Mouse (Mus musculus): Measurements from ENCODE around the gene St6gal1. TPM values are rescaled to one million over a fixed set of nuclear protein-coding genes. Genes with fewer than 3 reads are reported as not detected.

The St6gal1 gene
- polyA plus RNA-seq, 1 experiment, result 31.5 TPM

DNA sequence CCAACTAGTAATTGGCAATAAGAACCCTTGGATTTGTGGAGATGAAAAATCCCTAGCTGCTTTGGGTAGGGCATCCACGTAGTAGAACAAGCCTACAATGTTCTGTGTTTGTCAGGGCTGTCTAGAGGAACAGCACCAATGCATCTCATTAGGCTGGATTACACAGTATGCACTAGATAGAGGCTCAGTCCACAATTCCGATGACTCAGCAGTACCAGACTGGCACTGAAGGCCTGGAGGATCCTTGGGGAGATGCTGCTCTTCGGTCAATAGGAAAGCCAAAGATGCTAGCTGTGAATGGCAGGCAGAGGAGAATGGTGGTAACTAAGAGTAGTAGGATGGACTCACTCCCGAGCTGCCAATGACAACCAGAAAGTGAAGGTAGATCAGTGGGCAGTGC is 149.5 kb downstream of the St6gal1 start:
- no peak for DNase-seq (ENCODE audit: low read depth)
- no peak for TF ChIP-seq POLR2A (IDR thresholded peaks at IDR 0.05; ENCODE audit: borderline replicate concordance, extremely low read depth, insufficient read depth, insufficient read length, poor library complexity, severe bottlenecking)
- no peak for TF ChIP-seq CTCF (IDR thresholded peaks at IDR 0.05; ENCODE audit: borderline replicate concordance, extremely low read depth, insufficient read depth, insufficient read length)

DNA sequence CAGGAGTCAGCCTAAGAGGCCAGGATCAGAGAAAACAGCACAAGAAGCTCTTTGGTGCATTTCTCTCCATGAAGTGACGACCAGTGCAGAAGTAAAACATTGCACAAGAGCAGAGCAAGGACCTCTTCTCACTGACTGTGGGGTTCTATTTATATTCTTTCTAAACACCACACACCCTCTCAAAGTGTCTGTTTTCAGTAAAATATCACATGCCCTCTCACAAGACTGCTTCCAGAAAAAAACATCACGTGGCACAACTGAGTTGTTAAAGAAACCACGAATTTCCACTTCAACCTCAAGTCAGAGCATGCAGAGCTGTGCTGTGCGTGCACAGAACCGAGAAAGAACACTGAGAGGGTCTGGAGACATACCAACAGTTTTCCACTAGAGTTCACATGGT is 150.4 kb downstream of the St6gal1 start:
- peak; percentile 7 for DNase-seq (ENCODE audit: low read depth)
- TF ChIP-seq CTCF (IDR thresholded peaks at IDR 0.05; ENCODE audit: borderline replicate concordance, extremely low read depth, insufficient read depth, insufficient read length) (no peak), POLR2A (IDR thresholded peaks at IDR 0.05; ENCODE audit: borderline replicate concordance, extremely low read depth, insufficient read depth, insufficient read length, poor library complexity, severe bottlenecking) (no peak)

DNA sequence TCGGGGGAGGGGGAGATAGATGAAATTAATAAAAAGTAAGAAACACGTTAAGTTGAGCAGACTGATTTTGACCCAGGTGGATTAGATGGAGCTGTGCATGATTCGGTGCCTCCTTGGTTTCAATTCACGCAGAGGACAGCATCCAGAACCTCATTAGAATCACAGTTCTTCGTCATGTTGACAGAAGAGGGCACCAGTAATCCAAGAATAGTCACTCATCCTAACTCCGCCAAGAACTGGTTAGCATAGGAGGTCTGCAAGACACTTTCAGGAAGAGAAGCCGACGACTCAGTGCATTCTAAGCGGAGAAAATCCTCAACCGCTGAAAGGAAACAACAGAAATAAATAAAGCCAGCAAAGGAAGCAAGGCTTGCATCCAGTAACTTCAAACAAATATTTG is 151.6 kb downstream of the St6gal1 start:
- DNase-seq (ENCODE audit: low read depth), result peak; percentile 8
- TF ChIP-seq CTCF (IDR thresholded peaks at IDR 0.05; ENCODE audit: borderline replicate concordance, extremely low read depth, insufficient read depth, insufficient read length) (no peak), POLR2A (IDR thresholded peaks at IDR 0.05; ENCODE audit: borderline replicate concordance, extremely low read depth, insufficient read depth, insufficient read length, poor library complexity, severe bottlenecking) (no peak)

DNA sequence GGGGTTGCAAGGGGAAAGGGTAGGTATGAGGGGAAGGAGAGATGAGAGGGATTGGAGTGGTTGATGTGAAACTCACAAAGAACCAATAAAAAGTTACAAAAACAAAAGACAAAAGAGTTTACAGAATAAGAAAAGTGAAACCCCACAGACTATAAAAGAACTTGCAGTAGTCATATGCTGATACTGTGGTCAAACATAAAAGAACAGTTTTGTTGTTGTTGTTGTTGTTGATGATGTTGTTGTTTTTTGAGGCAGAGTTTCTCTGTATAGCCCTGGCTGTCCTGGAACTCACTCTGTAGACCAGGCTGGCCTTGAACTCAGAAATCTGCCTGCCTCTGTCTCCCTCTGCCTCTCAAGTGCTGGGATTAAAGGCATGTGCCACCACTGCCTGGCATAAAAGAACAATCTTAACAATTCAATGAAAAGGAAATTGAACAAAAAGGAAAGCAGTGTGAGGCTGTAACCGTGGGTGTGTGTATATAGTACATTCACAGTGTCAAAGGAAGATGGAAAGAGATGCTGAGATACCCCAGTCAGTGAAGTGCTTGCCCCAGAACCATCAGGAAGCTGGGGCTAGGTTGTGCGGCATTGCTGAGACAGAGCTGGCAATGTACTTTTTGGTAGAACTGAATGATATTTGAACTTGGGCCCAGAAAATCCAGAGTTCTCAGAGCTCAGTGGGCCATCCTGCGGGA is 155.1 kb downstream of the St6gal1 start:
- DNase-seq (ENCODE audit: low read depth), result no peak
- TF ChIP-seq CTCF (IDR thresholded peaks at IDR 0.05; ENCODE audit: borderline replicate concordance, extremely low read depth, insufficient read depth, insufficient read length) (no peak), POLR2A (IDR thresholded peaks at IDR 0.05; ENCODE audit: borderline replicate concordance, extremely low read depth, insufficient read depth, insufficient read length, poor library complexity, severe bottlenecking) (no peak)

DNA sequence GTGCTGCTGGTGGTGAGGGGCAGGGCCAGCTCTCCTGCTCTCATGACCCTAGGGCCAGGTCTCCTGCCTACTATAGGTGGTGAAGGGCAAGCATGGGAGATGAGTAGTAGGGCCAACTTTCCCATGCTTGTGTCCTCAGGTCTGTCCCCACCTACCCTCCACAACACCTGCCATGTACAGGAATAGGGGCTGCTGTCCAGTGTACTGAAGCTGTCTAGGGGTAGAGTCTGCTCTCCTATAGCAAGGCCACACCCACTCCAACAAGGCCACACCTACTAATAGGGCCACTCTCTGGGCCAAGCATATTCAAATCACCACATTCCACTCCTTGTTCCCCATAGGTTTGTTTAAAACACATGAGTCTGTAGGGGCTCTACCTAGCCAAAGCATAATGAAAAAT is 159.8 kb downstream of the St6gal1 start:
- TF ChIP-seq POLR2A (IDR thresholded peaks at IDR 0.05; ENCODE audit: borderline replicate concordance, extremely low read depth, insufficient read depth, insufficient read length, poor library complexity, severe bottlenecking) (no peak), CTCF (IDR thresholded peaks at IDR 0.05; ENCODE audit: borderline replicate concordance, extremely low read depth, insufficient read depth, insufficient read length) (no peak)

DNA sequence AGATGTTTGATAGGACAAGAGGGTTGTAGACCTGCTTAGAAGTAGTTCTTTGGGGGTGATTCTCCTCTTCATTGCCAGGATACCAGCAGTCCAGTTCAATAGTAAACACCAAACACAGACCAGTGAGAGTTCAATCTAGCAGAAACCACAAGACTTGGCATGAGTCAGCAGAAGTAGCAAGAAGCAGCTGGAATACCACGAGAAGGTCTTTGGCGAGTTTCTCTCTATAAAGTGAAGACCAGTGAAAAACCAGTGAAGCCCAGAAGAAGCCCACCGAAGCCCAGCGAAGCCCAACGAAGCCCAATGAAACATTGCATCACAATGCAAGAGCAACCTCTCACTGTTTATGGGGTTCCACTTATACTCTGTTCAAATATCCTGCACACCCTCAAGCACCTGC is 173.4 kb downstream of the St6gal1 start:
- DNase-seq (ENCODE audit: low read depth), result no peak
- TF ChIP-seq POLR2A (IDR thresholded peaks at IDR 0.05; ENCODE audit: borderline replicate concordance, extremely low read depth, insufficient read depth, insufficient read length, poor library complexity, severe bottlenecking) (no peak), CTCF (IDR thresholded peaks at IDR 0.05; ENCODE audit: borderline replicate concordance, extremely low read depth, insufficient read depth, insufficient read length) (no peak)

More for the DNA sequence above, 159.8 kb downstream of the St6gal1 start:
- DNase-seq (ENCODE audit: low read depth), result no peak

DNA sequence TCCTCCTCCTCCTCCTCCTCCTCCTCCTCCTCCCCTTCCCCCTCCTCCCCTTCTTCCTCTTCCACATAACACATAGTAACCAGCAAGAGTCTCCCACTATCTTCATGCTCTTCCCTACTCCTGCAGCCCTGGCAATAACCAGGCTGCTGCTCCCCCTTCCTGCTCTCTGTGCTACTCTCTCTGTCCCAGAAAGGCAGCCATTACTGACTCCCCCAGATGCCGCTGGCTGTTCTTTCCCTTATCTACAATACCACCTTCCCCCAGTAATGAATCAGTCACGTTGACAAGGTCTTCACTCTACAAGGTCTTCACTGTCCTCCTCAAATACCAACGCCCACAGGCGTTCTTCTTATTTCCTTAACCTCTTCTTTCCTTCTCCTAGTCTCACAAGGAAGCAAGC is 176.9 kb downstream of the St6gal1 start:
- no peak for DNase-seq (ENCODE audit: low read depth)
- TF ChIP-seq CTCF (IDR thresholded peaks at IDR 0.05; ENCODE audit: borderline replicate concordance, extremely low read depth, insufficient read depth, insufficient read length) (no peak), POLR2A (IDR thresholded peaks at IDR 0.05; ENCODE audit: borderline replicate concordance, extremely low read depth, insufficient read depth, insufficient read length, poor library complexity, severe bottlenecking) (no peak)

DNA sequence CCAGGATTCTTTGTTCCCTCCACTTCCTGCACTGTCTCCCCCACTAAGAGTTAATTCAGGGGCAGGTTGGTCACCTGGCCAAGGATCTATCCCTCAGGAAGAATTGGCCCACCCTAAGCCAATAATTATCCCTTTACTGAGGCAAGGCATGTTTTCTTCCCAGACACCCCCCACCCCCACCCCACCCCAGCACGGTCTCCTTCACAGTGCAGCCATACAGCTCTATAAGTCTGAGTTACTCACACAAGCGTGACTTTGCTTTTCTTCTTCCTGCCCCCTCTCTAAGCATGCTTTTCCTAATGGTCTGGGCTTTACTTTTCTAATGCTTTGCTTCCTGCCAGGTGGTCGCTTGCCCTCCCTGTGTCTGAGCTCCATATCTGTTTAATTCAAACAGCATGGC is 177.4 kb downstream of the St6gal1 start:
- TF ChIP-seq POLR2A (IDR thresholded peaks at IDR 0.05; ENCODE audit: borderline replicate concordance, extremely low read depth, insufficient read depth, insufficient read length, poor library complexity, severe bottlenecking) (no peak), CTCF (IDR thresholded peaks at IDR 0.05; ENCODE audit: borderline replicate concordance, extremely low read depth, insufficient read depth, insufficient read length) (no peak)

DNA sequence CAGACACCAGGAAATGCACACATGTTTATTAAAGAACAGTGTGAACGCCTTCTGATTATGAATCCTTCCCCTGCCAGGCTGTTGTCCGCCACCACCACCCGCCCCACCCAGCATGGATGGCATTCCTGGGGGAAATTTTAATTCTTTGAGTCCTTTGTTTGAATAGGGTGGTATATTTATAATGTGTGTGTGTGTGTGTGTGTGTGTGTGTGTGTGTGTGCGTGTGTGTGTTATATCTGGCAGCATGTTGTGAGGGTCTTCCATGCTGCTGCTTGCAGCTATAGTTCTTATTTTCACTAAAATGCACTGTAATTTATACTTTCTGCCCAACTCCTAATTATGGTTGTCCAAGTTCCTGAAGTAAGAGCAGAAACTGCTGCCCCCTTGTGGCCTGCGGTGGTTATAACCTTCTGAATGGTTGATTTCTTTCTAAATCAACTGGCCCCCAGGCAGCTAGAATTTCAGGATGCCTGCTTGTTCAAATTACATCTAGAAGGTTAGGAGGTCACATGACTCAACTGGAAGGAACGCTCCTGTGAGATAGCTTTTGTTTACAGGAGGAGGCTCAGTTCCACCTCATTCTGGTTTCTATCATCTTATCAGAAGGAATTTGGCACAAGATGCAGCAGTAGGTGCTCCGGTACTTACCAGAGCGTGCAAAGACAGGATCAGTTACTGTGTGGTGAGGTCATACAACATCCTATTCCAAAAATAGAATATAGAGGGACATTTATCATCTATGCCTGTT is 178.6 kb downstream of the St6gal1 start:
- TF ChIP-seq CTCF (IDR thresholded peaks at IDR 0.05; ENCODE audit: borderline replicate concordance, extremely low read depth, insufficient read depth, insufficient read length) (peak; percentile 78; the same call in 1 of the 2 replicates), POLR2A (IDR thresholded peaks at IDR 0.05; ENCODE audit: borderline replicate concordance, extremely low read depth, insufficient read depth, insufficient read length, poor library complexity, severe bottlenecking) (no peak)

More for the DNA sequence above, 177.4 kb downstream of the St6gal1 start:
- DNase-seq (ENCODE audit: low read depth), result no peak

More for the DNA sequence above, 178.6 kb downstream of the St6gal1 start:
- DNase-seq (ENCODE audit: low read depth), result peak; percentile 84

Other genes starting within 250 kb of the St6gal1 start
- gene Kng2, start 195.3 kb upstream of the St6gal1 start, polyA plus RNA-seq (2012; rRNA removed), result 0.06 and 0.07 TPM in 2 replicates
- gene Kng1, start 166.9 kb upstream of the St6gal1 start, polyA plus RNA-seq (2012; rRNA removed), result 0.05 and 0.21 TPM in 2 replicates
- gene Eif4a2, start 117.3 kb upstream of the St6gal1 start, polyA plus RNA-seq (2012; rRNA removed), result 618 and 643 TPM in 2 replicates
- gene Rfc4, start 97.0 kb upstream of the St6gal1 start, polyA plus RNA-seq (2012; rRNA removed), result 3.0 and 6.3 TPM in 2 replicates
- gene Adipoq, start 78.2 kb upstream of the St6gal1 start, polyA plus RNA-seq (2012; rRNA removed), result 0.08 and 0.09 TPM in 2 replicates
- gene Rtp1, start 204.4 kb downstream of the St6gal1 start, polyA plus RNA-seq (2012; rRNA removed), result 0.10 TPM in 2 replicates

Measured in brain, embryonic 14.5 days (tissue).